Mouse (Mus musculus) embryo, embryonic 10 days (tissue): ENCODE measurements around the gene Gm21778.
"Not testable (repeated sequence)": the region's sequence is repeated elsewhere in the genome, so short reads cannot be mapped to it uniquely, and the experiment has no call there.

ENCODE experiments used
- DNase-seq: peaks from one replicate; pipeline ENCODE4 v3.0.0-alpha.2; 2015; ENCODE audit warnings: low spot score

Gm21778 gene

DNA sequence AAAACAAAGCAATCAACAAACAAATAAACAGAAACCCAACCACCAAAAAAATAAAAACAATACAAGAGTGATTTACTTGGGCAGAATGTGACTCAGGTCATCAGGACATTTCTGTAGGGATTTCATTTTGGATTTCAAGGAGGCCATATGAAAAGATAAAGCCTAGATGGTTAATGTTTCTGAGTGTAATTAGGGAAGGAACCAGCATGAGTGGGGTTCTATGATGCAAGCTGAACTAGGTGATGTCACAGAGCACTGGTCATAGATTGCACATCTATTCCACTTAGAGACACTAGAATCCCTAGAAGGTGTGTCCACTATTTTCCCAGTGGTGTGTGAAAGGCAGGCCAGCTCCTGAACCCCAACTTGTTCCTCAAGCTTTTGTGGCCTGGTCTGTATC, at the start of gene Gm21778:
Gene Gm21778, plus strand, starts transcription at position 301 of the 400 bp plus-strand sequence.
- DNase-seq, result not testable (repeated sequence)
